In genomic region chr2:131527061-131527460, GRCm38 (mm10) we compare ENCODE assay signal across 9 mouse cellular contexts. TPM values are rescaled to one million over a fixed set of nuclear protein-coding genes. Genes with fewer than 3 reads are reported as not detected.
DNase-seq lines count a peak whose midpoint lies in the region; ATAC-seq and TF ChIP-seq lines count a peak whose summit lies in the region.
"Had no signal": no experiment of that assay in that cellular context is flagged by ENCODE, and none has a peak within 500 bp of the region (broad histone marks: within the 10 kb centered on the region; RNA-seq: fewer than 3 reads in every experiment).

No protein-coding gene starts in this region.

- no peaks in the 10 kb centered on the region for H3K36me3 ChIP-seq in kidney, postnatal 0 days (ENCODE audit: insufficient read depth, low read length)
- H3K36me3 ChIP-seq in liver, embryonic 16.5 days (ENCODE audit: control insufficient read depth, insufficient read depth) = 0 out of 2 replicates have a peak, but pooled peaks cover under 1% of the 10 kb centered on the region

- DNase-seq in kidney, postnatal 0 days (ENCODE audit: low spot score) = peak; percentile 44
- no peak for DNase-seq in kidney, postnatal 14 days
- no peak for DNase-seq in ovary, postnatal 36 days (ENCODE audit: low spot score)
- no peak for DNase-seq in layer of hippocampus, postnatal 36 days
- no peak for DNase-seq in urinary bladder, postnatal 10 days (ENCODE audit: low spot score)

- H3K4me3 ChIP-seq in kidney, postnatal 0 days (replicated peaks; ENCODE audit: low read depth, low read length) = no peak overlapping the region
- no peak overlapping the region for H3K4me3 ChIP-seq in bone marrow, adult 2 months (replicated peaks; ENCODE audit: control insufficient read depth, low read depth, low read length)
- H3K4me3 ChIP-seq in liver, embryonic 16.5 days (ENCODE audit: low read depth, low read length) = no peak overlapping the region
- H3K4me3 ChIP-seq: embryonic facial prominence, embryonic 12.5 days had no signal

- H3K27ac ChIP-seq in kidney, postnatal 0 days = no peak overlapping the region
- H3K27ac ChIP-seq in bone marrow, adult 2 months (ENCODE audit: control insufficient read depth, insufficient read depth, low read depth, low read length, poor library complexity) = no peak overlapping the region
- H3K27ac ChIP-seq in liver, embryonic 16.5 days (ENCODE audit: low read length) = no peak overlapping the region
- H3K27ac ChIP-seq: embryonic facial prominence, embryonic 12.5 days had no signal

- TF ChIP-seq POLR2A in bone marrow, adult 2 months (IDR thresholded peaks at IDR 0.05; ENCODE audit: borderline replicate concordance, control insufficient read depth, low read depth, low read length) = no peak

- H3K4me2 ChIP-seq in kidney, postnatal 0 days (ENCODE audit: low read length) = no peak overlapping the region
- H3K4me2 ChIP-seq in liver, embryonic 16.5 days (ENCODE audit: low read depth, low read length) = no peak overlapping the region
- H3K4me2 ChIP-seq: embryonic facial prominence, embryonic 12.5 days had no signal

- peak; percentile 68 for TF ChIP-seq CTCF in kidney, postnatal 0 days (IDR thresholded peaks at IDR 0.05; ENCODE audit: low read depth)
- peak; percentile 66 for TF ChIP-seq CTCF in bone marrow, adult 2 months (IDR thresholded peaks at IDR 0.05; ENCODE audit: control insufficient read depth, insufficient read depth, low read length)

- no peaks in the 10 kb centered on the region for H3K9me3 ChIP-seq in kidney, postnatal 0 days (replicated peaks; ENCODE audit: low read length)
- H3K9me3 ChIP-seq in liver, embryonic 16.5 days (replicated peaks; ENCODE audit: control insufficient read depth, low read length) = no peaks in the 10 kb centered on the region
- H3K9me3 ChIP-seq: embryonic facial prominence, embryonic 12.5 days had no signal

- ATAC-seq in kidney, postnatal 0 days (replicated peaks; ENCODE audit: low FRiP score, low read depth) = no peak
- ATAC-seq in CD4-positive, CD25-positive, alpha-beta regulatory T cell, adult 4 months = peak; percentile 51
- peak; percentile 31; the same call in 1 of the 2 replicates for ATAC-seq in liver, embryonic 16.5 days (ENCODE audit: low read depth)

- WGBS in kidney, postnatal 0 days = 57% methylated on average over 3 of the region's 3 CpGs
- 39% methylated on average over 3 of the region's 3 CpGs for WGBS in bone marrow, adult 2 months
- 35% methylated on average over 3 of the region's 3 CpGs for WGBS in liver, embryonic 16.5 days (ENCODE audit: insufficient replicate concordance)

- no peaks in the 10 kb centered on the region for H3K27me3 ChIP-seq in kidney, postnatal 0 days (ENCODE audit: insufficient read depth, low read length)
- no peaks in the 10 kb centered on the region for H3K27me3 ChIP-seq in liver, embryonic 16.5 days (ENCODE audit: control insufficient read depth, insufficient read depth, low read depth, low read length)
- H3K27me3 ChIP-seq: embryonic facial prominence, embryonic 12.5 days had no signal

- no peaks in the 10 kb centered on the region for H3K4me1 ChIP-seq in kidney, postnatal 0 days (replicated peaks; ENCODE audit: insufficient read depth, low read length)
- no peaks in the 10 kb centered on the region for H3K4me1 ChIP-seq in bone marrow, adult 2 months (ENCODE audit: control insufficient read depth, insufficient read depth, low read length)
- H3K4me1 ChIP-seq in liver, embryonic 16.5 days (ENCODE audit: control insufficient read depth, low read depth, low read length) = peaks cover 4% of the 10 kb centered on the region; the same call in 1 of the 2 replicates

- no peak overlapping the region for H3K9ac ChIP-seq in kidney, postnatal 0 days (ENCODE audit: low read depth, low read length)
- H3K9ac ChIP-seq in liver, embryonic 16.5 days (ENCODE audit: low read depth, low read length) = no peak overlapping the region
- H3K9ac ChIP-seq: embryonic facial prominence, embryonic 12.5 days had no signal

RNA-seq across cellular contexts. Expression of gene Adra1d, which starts 35.0 kb away (rescaled TPM):
- polyA plus RNA-seq in kidney, postnatal 0 days (2015; fragmentation: Nextera tagmentation; extraction: Ambion mirVana) = 1.3 and 1.6 TPM in 2 replicates
- not detected for polyA plus RNA-seq in CD4-positive, CD25-positive, alpha-beta regulatory T cell, adult 4 months (2017; shearing (Covaris generic))
- polyA plus RNA-seq in bone marrow, adult 2 months (2011; ENCODE audit: insufficient read depth, insufficient read length, low replicate concordance, missing spikeins) = not detected in 2 replicates
- 0.11 and 0.22 TPM in 2 replicates for polyA plus RNA-seq in liver, embryonic 16.5 days (2015; fragmentation: Nextera tagmentation; extraction: Ambion mirVana)
- 100 to 1,000 TPM in 1 of 2 experiments, 10 to 100 TPM in 1; 92.5 to 100 TPM for total RNA-seq in layer of hippocampus, postnatal 36 days (2021)

RNA-seq across cellular contexts. Expression of gene Smox, which starts 35.8 kb away (rescaled TPM):
- 26.8 and 30.5 TPM in 2 replicates for polyA plus RNA-seq in kidney, postnatal 0 days (2015; fragmentation: Nextera tagmentation; extraction: Ambion mirVana)
- 10 to 100 TPM; 11.7 to 15.3 TPM for polyA plus RNA-seq in CD4-positive, CD25-positive, alpha-beta regulatory T cell, adult 4 months (2017; shearing (Covaris generic))
- 176 and 213 TPM in 2 replicates for polyA plus RNA-seq in bone marrow, adult 2 months (2011; ENCODE audit: insufficient read depth, insufficient read length, low replicate concordance, missing spikeins)
- polyA plus RNA-seq in liver, embryonic 16.5 days (2015; fragmentation: Nextera tagmentation; extraction: Ambion mirVana) = 85.1 and 89.1 TPM in 2 replicates
- 10 to 100 TPM; 75.6 to 87.3 TPM for total RNA-seq in layer of hippocampus, postnatal 36 days (2021)
